Mouse (Mus musculus) ES-E14 (cell line): ENCODE measurements around the gene Irak2. TPM values are rescaled to one million over a fixed set of nuclear protein-coding genes. Genes with fewer than 3 reads are reported as not detected.

Source experiments
- DNase-seq: peaks from one replicate; pipeline ENCODE4 v3.0.0-alpha.2; 2013; ENCODE audit warnings: low read depth, low spot score
- H3K27ac ChIP-seq: 2 replicates; pipeline ENCODE4 v1.5.1; 2012; ENCODE audit warnings: low read depth, mild to moderate bottlenecking, low read length, moderate library complexity, mixed read lengths; ENCODE audit not compliant: poor library complexity, insufficient read depth, severe bottlenecking
- H3K36me3 ChIP-seq: 2 replicates; pipeline ENCODE4 v1.6.1; 2012; ENCODE audit warnings: mild to moderate bottlenecking, low read length, moderate library complexity, mixed read lengths; ENCODE audit not compliant: control insufficient read depth, poor library complexity, insufficient read depth, severe bottlenecking
- H3K4me1 ChIP-seq, 2 experiments: fragments of 150-350 bp in 1 of 2; sonication (generic) in 1 of 2; 2 replicates each; pipeline ENCODE4 v1.6.1; 2012; ENCODE audit warnings: low read length in 2 of 2, mild to moderate bottlenecking in 1 of 2, mixed read lengths in 1 of 2; ENCODE audit not compliant: control insufficient read depth in 2 of 2, insufficient read depth in 2 of 2, poor library complexity in 1 of 2
- H3K4me3 ChIP-seq, 2 experiments: fragments of 150-350 bp in 1 of 2; sonication (generic) in 1 of 2; 2 replicates each; pipeline ENCODE4 v1.5.1; 2012; ENCODE audit warnings: low read length in 2 of 2, low read depth in 1 of 2, mild to moderate bottlenecking in 1 of 2, mixed read lengths in 1 of 2; ENCODE audit not compliant: insufficient read depth in 1 of 2, poor library complexity in 1 of 2, severe bottlenecking in 1 of 2
- H3K9ac ChIP-seq: 2 replicates; pipeline ENCODE4 v1.6.1; 2012; ENCODE audit warnings: low read depth, mild to moderate bottlenecking, low read length, mixed read lengths; ENCODE audit not compliant: poor library complexity, insufficient read depth, severe bottlenecking
- H3K9me3 ChIP-seq: fragments of 150-350 bp; sonication (generic); 2 replicates; pipeline ENCODE4 v1.6.1; 2012; ENCODE audit warnings: low read depth, mild to moderate bottlenecking, low read length; ENCODE audit not compliant: control insufficient read depth, insufficient read depth
- CHD2 ChIP-seq: IDR thresholded peaks from 2 replicates; pipeline ENCODE4 v1.6.1; 2014; ENCODE audit warnings: mild to moderate bottlenecking, low read depth, low read length, inconsistent platforms
- HCFC1 ChIP-seq: IDR thresholded peaks from 2 replicates; pipeline ENCODE4 v1.6.1; 2012; ENCODE audit warnings: low read length, inconsistent platforms, borderline replicate concordance; ENCODE audit not compliant: insufficient read depth
- MAFK ChIP-seq: IDR thresholded peaks from 2 replicates; pipeline ENCODE4 v1.6.1; 2014; ENCODE audit warnings: mild to moderate bottlenecking, low read depth, low read length, inconsistent platforms; ENCODE audit not compliant: insufficient read depth
- ZC3H11A ChIP-seq: IDR thresholded peaks from 2 replicates; pipeline ENCODE4 v1.6.1; 2012; ENCODE audit warnings: low read depth, mild to moderate bottlenecking, inconsistent platforms, low read length, borderline replicate concordance
- ZNF384 ChIP-seq: IDR thresholded peaks from 2 replicates; pipeline ENCODE4 v1.6.1; 2012; ENCODE audit warnings: low read depth, low read length, inconsistent platforms
- in situ Hi-C, 2 experiments: fragments of 600-800 bp; cut with MboI; formaldehyde crosslinking; loops; one replicate each; pipeline ENCODE4 v1.15.1; 2025; ENCODE audit warnings: low sequenced_read_pairs in 2 of 2, inconsistent platforms in 1 of 2; ENCODE audit not compliant: unreplicated experiment in 2 of 2
- total RNA-seq: library from RNA; depleted of rRNA; stranded (reverse); fragments of 300-350 nt; gene quantifications from 2 replicates; pipeline ENCODE4 v1.2.3, GENCODE M21; 2012; rRNA removed

Gene Irak2
- total RNA-seq, 1 experiment, result 22.0 TPM

DNA sequence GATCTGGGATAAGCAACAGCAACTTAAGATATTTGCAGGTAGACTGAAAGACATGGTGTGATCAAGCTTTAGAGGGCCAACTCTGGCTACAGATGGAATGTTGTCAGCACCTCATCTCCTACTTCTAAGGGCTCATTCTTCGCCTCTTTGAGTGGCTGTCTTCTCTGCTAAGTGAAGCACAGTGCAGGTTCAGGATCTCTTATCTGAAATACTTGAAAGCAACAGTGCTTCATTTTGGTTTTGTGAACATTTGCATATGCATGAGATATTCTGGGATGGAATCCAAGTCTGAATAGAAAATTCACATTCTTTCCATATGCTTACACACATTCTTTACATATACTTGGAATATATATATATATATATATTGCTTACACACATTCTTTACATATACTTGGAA is 104.1 kb downstream of the Irak2 start:
- Histone ChIP-seq H3K27ac (no peak overlapping the region), H3K4me3 (no peak overlapping the region), H3K4me1 (peaks cover 0 to 3% of the 10 kb centered on the region in 2 experiments; a peak in 1 of 4 replicates), H3K9me3 (no peaks in the 10 kb centered on the region), H3K36me3 (no peaks in the 10 kb centered on the region; the same call in 1 of the 2 replicates), H3K9ac (no peak overlapping the region)
- in situ Hi-C loops, result no loop called here
- no peak for DNase-seq
- TF ChIP-seq ZNF384 (no peak), HCFC1 (no peak), MAFK (no peak), CHD2 (no peak), ZC3H11A (no peak)

DNA sequence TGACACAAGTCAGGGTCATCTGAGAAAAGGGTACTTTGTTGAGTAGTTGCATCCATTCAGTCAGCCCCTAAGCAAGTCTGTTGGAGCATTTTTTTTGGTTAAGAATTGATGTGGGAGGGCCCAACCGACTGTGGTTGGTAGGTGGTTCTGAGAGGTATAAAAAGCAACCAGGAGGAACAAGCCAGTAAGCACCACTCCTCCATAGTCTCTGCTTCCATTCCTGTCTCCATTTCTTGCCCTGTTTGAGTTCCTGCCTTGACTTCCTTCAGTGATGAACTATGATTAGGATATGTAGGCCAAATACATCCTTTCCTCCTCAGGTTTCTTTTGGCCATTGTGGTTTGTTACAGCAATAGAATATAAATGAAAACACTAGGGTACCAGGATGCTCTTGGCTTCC is 104.8 kb downstream of the Irak2 start:
- in situ Hi-C loops, result no loop called here
- H3K9me3 ChIP-seq, result no peaks in the 10 kb centered on the region
- no peak for DNase-seq

More for the DNA sequence above, 104.8 kb downstream of the Irak2 start:
- Histone ChIP-seq H3K27ac (no peak overlapping the region), H3K4me3 (no peak overlapping the region), H3K9ac (no peak overlapping the region), H3K4me1 (peaks cover 0 to 3% of the 10 kb centered on the region in 2 experiments; a peak in 1 of 4 replicates), H3K36me3 (no peaks in the 10 kb centered on the region)
- TF ChIP-seq ZC3H11A, result no peak
- no peak for TF ChIP-seq HCFC1

Other genes with a start within 250 kb of the Irak2 start
- gene Ttll3, start 249.2 kb upstream of the Irak2 start, total RNA-seq, result 5.3 and 6.9 TPM in 2 replicates
- 34.5 and 42.3 TPM in 2 replicates for gene Rpusd3, start 219.1 kb upstream of the Irak2 start, total RNA-seq
- gene Cidec, start 202.7 kb upstream of the Irak2 start, total RNA-seq, result 0.42 and 0.45 TPM in 2 replicates
- gene Jagn1, start 195.9 kb upstream of the Irak2 start, total RNA-seq, result 119 and 140 TPM in 2 replicates
- gene Il17re, start 180.0 kb upstream of the Irak2 start, total RNA-seq, result 0.80 and 3.0 TPM in 2 replicates
- gene Il17rc, start 167.0 kb upstream of the Irak2 start, total RNA-seq, result 6.2 and 13.3 TPM in 2 replicates
- 20.8 and 29.9 TPM in 2 replicates for gene Creld1, start 155.2 kb upstream of the Irak2 start, total RNA-seq
- 15.1 and 16.3 TPM in 2 replicates for gene Prrt3, start 136.5 kb upstream of the Irak2 start, total RNA-seq
- gene Emc3, start 106.8 kb upstream of the Irak2 start, total RNA-seq, result 71.2 and 74.1 TPM in 2 replicates
- gene Fancd2, start 106.8 kb upstream of the Irak2 start, total RNA-seq, result 34.7 and 37.5 TPM in 2 replicates
- gene Fancd2os, start 37.8 kb upstream of the Irak2 start, total RNA-seq, result 0.45 and 1.0 TPM in 2 replicates
- gene Brk1, start 33.7 kb upstream of the Irak2 start, total RNA-seq, result 81.8 and 113 TPM in 2 replicates
- 13.2 and 13.9 TPM in 2 replicates for gene Vhl, start 14.5 kb upstream of the Irak2 start, total RNA-seq
- 62.6 and 70.6 TPM in 2 replicates for gene Tatdn2, start 58.6 kb downstream of the Irak2 start, total RNA-seq
- gene Ghrl, start 81.4 kb downstream of the Irak2 start, total RNA-seq, result 1.8 and 2.3 TPM in 2 replicates
- 140 and 187 TPM in 2 replicates for gene Sec13, start 102.3 kb downstream of the Irak2 start, total RNA-seq